Comparison of ENCODE assay signal across 8 mouse cellular contexts in genomic region chr9:95697808-95698207, GRCm38 (mm10). TPM values are rescaled to one million over a fixed set of nuclear protein-coding genes. Genes with fewer than 3 reads are reported as not detected.
DNase-seq lines count a peak whose midpoint lies in the region; ATAC-seq and TF ChIP-seq lines count a peak whose summit lies in the region.

No protein-coding gene starts in this region.

- ATAC-seq in kidney, embryonic 15.5 days (replicated peaks; ENCODE audit: low FRiP score): no peak
- ATAC-seq in kidney, postnatal 0 days (replicated peaks; ENCODE audit: low FRiP score, low read depth): no peak

- H3K4me1 ChIP-seq in kidney, embryonic 15.5 days: peaks cover 10% of the 10 kb centered on the region
- H3K4me1 ChIP-seq in kidney, postnatal 0 days (replicated peaks; ENCODE audit: insufficient read depth, low read length): no peaks in the 10 kb centered on the region
- peaks cover 3% of the 10 kb centered on the region; the same call in 1 of the 2 replicates for H3K4me1 ChIP-seq in forebrain, embryonic 10.5 days

- WGBS in kidney, embryonic 15.5 days: 67% methylated on average over 2 of the region's 2 CpGs
- whole genome bisulfite sequencing in kidney, postnatal 0 days: 52% methylated on average over 2 of the region's 2 CpGs
- 56% methylated on average over 2 of the region's 2 CpGs for WGBS in forebrain, embryonic 10.5 days

- no peak overlapping the region for H3K27ac ChIP-seq in kidney, embryonic 15.5 days
- H3K27ac ChIP-seq in kidney, postnatal 0 days: no peak overlapping the region
- H3K27ac ChIP-seq in forebrain, embryonic 10.5 days: no peak overlapping the region

- DNase-seq in kidney, adult 11 months: peak; percentile 26
- peak; percentile 74 for DNase-seq in 3T3-L1 (ENCODE audit: low read depth, low spot score)
- peak; percentile 4 for DNase-seq in CD4-positive helper T cell, adult 2 months (ENCODE audit: low read depth, low spot score)
- DNase-seq in c-Kit-positive CD71-positive TER-119-positive erythroid progenitor cells, embryonic 14.5 days (ENCODE audit: low spot score): peak; percentile 21
- peak; percentile 19 for DNase-seq in kidney, postnatal 0 days (ENCODE audit: low spot score)
- peak; percentile 60 for DNase-seq in testis, postnatal 10 days (ENCODE audit: low spot score)
- DNase-seq in forebrain, embryonic 10.5 days (ENCODE audit: extremely low spot score, low spot score): no peak

- no peaks in the 10 kb centered on the region for H3K9me3 ChIP-seq in kidney, embryonic 15.5 days (replicated peaks)
- no peaks in the 10 kb centered on the region for H3K9me3 ChIP-seq in kidney, postnatal 0 days (replicated peaks; ENCODE audit: low read length)
- H3K9me3 ChIP-seq in forebrain, embryonic 10.5 days: no peaks in the 10 kb centered on the region

- H3K9ac ChIP-seq in kidney, embryonic 15.5 days: no peak overlapping the region
- no peak overlapping the region for H3K9ac ChIP-seq in kidney, postnatal 0 days (ENCODE audit: low read depth, low read length)

- H3K4me2 ChIP-seq in kidney, embryonic 15.5 days: no peak overlapping the region
- H3K4me2 ChIP-seq in kidney, postnatal 0 days (ENCODE audit: low read length): no peak overlapping the region

- no peaks in the 10 kb centered on the region for H3K36me3 ChIP-seq in kidney, embryonic 15.5 days
- no peaks in the 10 kb centered on the region for H3K36me3 ChIP-seq in kidney, postnatal 0 days (ENCODE audit: insufficient read depth, low read length)
- no peaks in the 10 kb centered on the region for H3K36me3 ChIP-seq in forebrain, embryonic 10.5 days (replicated peaks)

- no peak overlapping the region for H3K4me3 ChIP-seq in kidney, embryonic 15.5 days (replicated peaks)
- no peak overlapping the region for H3K4me3 ChIP-seq in kidney, postnatal 0 days (replicated peaks; ENCODE audit: low read depth, low read length)
- no peak overlapping the region for H3K4me3 ChIP-seq in forebrain, embryonic 10.5 days

- peak; percentile 73 for TF ChIP-seq CTCF in kidney, postnatal 0 days (IDR thresholded peaks at IDR 0.05; ENCODE audit: low read depth)

- H3K27me3 ChIP-seq in kidney, embryonic 15.5 days: peaks cover 9% of the 10 kb centered on the region; the same call in 1 of the 2 replicates
- no peaks in the 10 kb centered on the region for H3K27me3 ChIP-seq in kidney, postnatal 0 days (ENCODE audit: insufficient read depth, low read length)
- H3K27me3 ChIP-seq in forebrain, embryonic 10.5 days (ENCODE audit: poor library complexity, severe bottlenecking): no peaks in the 10 kb centered on the region

RNA-seq across cellular contexts. Expression of gene Trpc1, which starts 52.4 kb away (rescaled TPM):
- 3.6 and 3.9 TPM in 2 replicates for polyA plus RNA-seq in kidney, embryonic 15.5 days (2015; fragmentation: Nextera tagmentation; extraction: Ambion mirVana)
- polyA plus RNA-seq in kidney, postnatal 0 days (2015; fragmentation: Nextera tagmentation; extraction: Ambion mirVana): 5.1 and 5.4 TPM in 2 replicates
- polyA plus RNA-seq in forebrain, embryonic 10.5 days (2016; fragmentation: Nextera tagmentation; extraction: Ambion mirVana): 1.5 and 2.0 TPM in 2 replicates
